Comparison of ENCODE assay signal across 8 mouse cellular contexts in the genomic region with DNA sequence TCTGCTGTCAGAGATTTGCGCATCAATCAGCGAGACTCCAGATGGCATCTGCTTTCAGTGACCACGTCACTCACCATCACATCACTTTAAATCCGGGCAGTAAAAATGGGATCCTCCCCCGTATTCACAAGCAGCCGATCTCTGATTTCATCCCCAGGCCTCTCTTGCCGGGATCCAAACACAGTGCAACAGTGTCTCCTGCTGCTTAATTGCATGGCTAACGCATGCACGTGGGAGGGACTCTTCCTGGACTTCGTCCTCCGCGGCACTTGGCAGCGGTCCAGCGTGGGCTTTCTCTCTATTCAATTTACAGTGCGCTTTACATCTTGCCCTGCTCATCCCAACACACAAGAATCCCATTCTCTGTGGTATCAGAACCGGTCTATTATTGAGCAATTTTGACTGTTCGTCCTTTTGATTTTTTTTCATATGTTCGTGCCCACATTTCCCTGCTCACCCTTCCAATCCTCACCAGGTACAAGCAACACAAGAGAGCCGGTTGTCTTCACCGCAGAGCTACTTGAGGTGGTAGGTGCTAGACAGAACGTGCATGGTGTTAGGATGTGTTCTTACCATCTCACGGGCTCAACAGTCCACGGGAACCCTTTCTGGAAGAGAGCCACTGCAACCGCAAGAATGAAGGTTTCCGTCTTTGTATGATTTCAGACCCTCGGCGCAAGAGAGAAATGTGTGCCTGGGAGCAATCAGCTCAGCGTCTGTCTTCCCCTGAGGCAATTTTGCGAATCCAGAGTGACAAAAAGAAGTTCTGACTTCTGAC.
DNase-seq lines count a peak whose midpoint lies in the region; ATAC-seq and TF ChIP-seq lines count a peak whose summit lies in the region.

No protein-coding gene starts in this region.

- peak overlapping the region; percentile 24 for H3K4me3 ChIP-seq in heart, postnatal 0 days (ENCODE audit: low read depth, low read length)

- H3K9ac ChIP-seq in heart, postnatal 0 days (replicated peaks; ENCODE audit: low read depth, low read length): no peak overlapping the region

- TF ChIP-seq CTCF in heart, postnatal 0 days (IDR thresholded peaks at IDR 0.05; ENCODE audit: low read depth): peak; percentile 42

- no peaks in the 10 kb centered on the region for H3K36me3 ChIP-seq in heart, postnatal 0 days (replicated peaks; ENCODE audit: control insufficient read depth, insufficient read depth, low read length)

- H3K27ac ChIP-seq in heart, postnatal 0 days (ENCODE audit: low read depth): no peak overlapping the region

- WGBS in heart, postnatal 0 days: 38% methylated on average over 29 of the region's 29 CpGs

- H3K4me2 ChIP-seq in heart, postnatal 0 days (ENCODE audit: low read depth, low read length): peak overlapping the region; percentile 52

- no peak for TF ChIP-seq EP300 in heart, postnatal 0 days (IDR thresholded peaks at IDR 0.05; ENCODE audit: low read depth)

- no peaks in the 10 kb centered on the region for H3K27me3 ChIP-seq in heart, postnatal 0 days (ENCODE audit: control insufficient read depth, insufficient read depth, low read length)

- no peaks in the 10 kb centered on the region for H3K9me3 ChIP-seq in heart, postnatal 0 days (replicated peaks; ENCODE audit: control insufficient read depth, low read length)

- peak; percentile 2 for DNase-seq in cerebellum, adult 11 months
- DNase-seq in cerebellum, adult 8-10 months: no peak
- peak; percentile 22 to 26 for DNase-seq in cerebellum, postnatal 36 days
- DNase-seq in heart, postnatal 0 days (ENCODE audit: low spot score): peak; percentile 29
- DNase-seq in kidney, postnatal 4 days: peak; percentile 77 to 84
- DNase-seq in lung, postnatal 10 days: peak; percentile 59
- DNase-seq in right cerebral cortex, postnatal 36 days (ENCODE audit: low spot score in 2 of 2): peak; percentile 8 to 22
- no peak for DNase-seq in c-Kit-positive CD71-positive TER-119-positive erythroid progenitor cells, embryonic 14.5 days (ENCODE audit: low spot score)

- ATAC-seq in heart, postnatal 0 days (ENCODE audit: insufficient read depth, low read depth): peak; percentile 47; the same call in 1 of the 2 replicates

- H3K4me1 ChIP-seq in heart, postnatal 0 days (ENCODE audit: control insufficient read depth, insufficient read depth): no peaks in the 10 kb centered on the region

Comparison
In these comparisons a context has a peak if more than half of its experiments do, and no peak if none do; other contexts are left out.
1. DNase-seq: peak in cerebellum, adult 11 months (single experiment), cerebellum, postnatal 36 days (2 of 2), heart, postnatal 0 days (single experiment), kidney, postnatal 4 days (2 of 2), lung, postnatal 10 days (single experiment) and right cerebral cortex, postnatal 36 days (2 of 2); none in cerebellum, adult 8-10 months (single experiment) and c-Kit-positive CD71-positive TER-119-positive erythroid progenitor cells, embryonic 14.5 days (single experiment).